Mouse (Mus musculus) right cerebral cortex, adult 2 months (tissue): ENCODE results near the gene Zgpat.
A peak's percentile ranks its signal among the peaks of the same experiment; 100 is the strongest.

Experiments
- DNase-seq, 2 experiments: peaks; one replicate each; pipeline ENCODE4 v3.0.0; 2021 to 2022; ENCODE audit warnings: low spot score in 2 of 2

The Zgpat gene

DNA sequence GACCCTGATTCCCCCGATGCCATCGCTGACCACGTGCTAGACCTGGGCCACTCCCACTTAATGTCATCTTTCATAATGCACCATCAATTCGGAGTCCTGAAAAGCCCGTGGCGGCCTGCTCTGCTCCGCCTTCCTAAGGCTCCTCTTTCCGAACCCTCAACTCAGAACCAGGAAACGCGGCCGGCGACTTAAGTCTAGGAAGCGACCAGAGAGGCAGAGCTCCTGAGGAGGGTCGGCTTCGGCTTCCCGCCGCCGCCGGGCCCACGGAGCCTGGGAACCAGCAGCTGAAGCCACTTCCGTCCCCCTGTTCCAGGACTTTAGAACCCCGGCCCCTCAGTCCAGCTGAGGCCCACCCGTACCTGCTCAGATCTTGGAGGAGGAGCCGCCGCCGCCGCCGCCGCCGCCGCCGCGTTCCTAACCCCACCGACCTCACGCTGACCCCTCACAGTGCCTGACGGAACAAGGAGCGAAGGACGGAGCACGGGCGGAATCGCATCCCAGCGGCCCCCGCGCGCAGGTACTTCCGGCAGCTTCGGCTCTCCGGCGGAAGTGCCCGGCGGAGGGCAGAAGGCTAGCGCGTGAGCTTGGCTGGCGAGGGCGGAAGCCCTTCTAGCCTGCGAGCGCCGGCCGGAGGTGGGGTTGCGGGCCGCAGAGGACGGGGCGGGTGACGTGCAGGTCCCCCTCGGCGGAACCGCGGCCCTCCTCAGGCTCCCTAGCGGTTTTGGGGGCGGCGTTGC is at the start of gene Zgpat, which contains the start of gene Arfrp1:
TSS of gene Zgpat (plus strand) at position 69 of the 737 bp plus-strand sequence.
TSS of gene Arfrp1 (minus strand) at position 545 of the 737 bp plus-strand sequence.
- peak; percentile 88 to 91 for DNase-seq

DNA sequence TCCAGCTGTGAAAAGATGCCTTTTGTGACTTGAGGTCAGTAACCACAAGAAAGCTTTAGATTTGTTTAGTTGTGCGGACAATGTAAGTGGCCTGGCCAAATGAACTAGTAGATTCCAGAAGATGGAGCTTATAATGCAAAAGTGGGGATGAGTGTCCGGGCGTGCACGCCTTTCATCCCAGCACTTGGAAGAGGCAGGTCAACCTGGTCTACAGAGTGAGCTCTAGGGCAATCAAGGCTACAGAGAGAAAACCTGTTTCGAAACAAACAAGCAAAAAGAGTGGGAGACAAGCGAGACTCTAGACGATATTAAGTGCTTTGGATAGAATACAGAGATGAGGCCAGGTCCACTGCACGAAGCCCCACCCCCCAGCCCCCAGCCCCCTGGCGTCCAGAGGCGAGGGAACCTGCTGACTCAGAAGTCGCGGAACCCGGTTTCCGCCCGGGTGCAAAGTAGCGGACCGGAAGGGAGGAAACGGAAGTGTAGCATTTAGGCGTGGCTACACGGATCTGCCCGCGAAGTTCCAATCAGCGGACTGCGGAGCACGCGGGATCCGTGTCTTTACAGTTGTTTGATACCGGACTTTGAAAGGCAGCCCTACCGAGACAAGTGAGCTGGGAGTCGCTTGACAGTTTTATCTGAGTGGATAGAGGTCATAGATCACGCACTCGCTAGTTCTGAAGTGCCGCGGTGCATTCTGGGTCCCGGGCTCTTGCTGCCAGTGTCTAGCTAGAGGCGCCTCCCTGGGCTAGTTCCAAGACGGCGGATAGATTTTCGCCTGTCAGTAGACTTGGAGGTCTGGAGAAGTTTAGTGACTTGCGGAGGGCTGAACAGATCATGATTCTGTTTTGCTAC is 45.3 kb upstream of the Zgpat start, which contains the start of gene Rtel1:
TSS of gene Rtel1 (plus strand) at position 492 of the 855 bp plus-strand sequence.
- DNase-seq, result peak; percentile 82 to 86

DNA sequence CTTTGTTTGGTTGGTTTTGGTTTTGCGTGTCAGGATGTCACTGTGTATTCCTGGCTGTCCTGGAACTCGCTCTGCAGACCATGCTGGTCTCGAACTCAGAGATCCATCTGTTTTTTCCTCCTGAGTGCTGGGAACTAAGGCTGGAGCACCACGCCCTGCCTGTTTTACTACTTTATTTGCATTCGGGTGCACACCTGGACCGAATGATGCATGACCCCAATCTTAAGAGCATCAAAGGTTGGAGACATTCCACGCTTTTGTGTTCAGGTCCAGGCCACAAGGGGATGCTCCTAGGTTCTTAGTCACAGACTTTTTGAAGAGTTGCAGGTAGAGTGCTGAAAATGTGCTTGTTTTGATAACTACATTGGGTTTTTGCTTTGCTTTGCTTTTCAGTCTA is 44.6 kb upstream of the Zgpat start:
- no peak for DNase-seq

DNA sequence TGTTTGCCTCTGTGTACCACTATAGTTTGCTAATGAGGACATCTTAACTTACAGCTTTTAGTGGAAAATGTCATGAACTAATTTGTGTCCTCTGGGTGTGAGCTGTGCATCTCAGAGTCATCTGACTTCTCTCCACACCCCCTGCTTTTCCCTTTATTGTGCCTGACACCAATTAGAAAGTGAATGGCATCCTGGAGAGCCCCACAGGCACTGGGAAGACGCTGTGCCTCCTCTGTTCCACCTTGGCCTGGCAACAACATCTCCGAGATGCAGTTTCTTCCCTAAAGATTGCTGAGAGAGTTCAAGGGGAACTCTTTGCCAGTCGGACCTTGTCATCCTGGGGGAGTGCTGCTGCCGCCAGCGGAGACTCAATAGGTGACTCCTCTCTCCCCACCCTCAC is 42.6 kb upstream of the Zgpat start:
- no peak for DNase-seq

DNA sequence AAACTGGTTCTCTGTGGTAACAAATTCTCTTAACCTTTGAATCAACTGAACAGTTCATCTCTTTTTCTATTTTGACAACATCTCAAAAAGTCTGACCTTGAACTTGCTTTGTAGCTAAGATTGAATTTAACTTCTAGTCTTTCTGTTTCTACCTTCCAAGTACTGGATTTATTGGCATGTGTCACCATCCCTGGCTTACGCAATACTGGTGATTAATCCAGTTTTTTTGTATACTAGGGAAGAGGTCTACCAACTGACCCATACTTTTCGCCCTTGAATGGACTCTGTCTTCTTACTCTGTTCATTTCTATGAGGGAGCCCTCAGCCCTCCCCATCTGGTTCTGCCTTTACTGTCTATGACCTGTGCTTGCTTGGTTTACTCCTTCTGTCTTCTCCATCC is 38.6 kb upstream of the Zgpat start:
- DNase-seq, result no peak

DNA sequence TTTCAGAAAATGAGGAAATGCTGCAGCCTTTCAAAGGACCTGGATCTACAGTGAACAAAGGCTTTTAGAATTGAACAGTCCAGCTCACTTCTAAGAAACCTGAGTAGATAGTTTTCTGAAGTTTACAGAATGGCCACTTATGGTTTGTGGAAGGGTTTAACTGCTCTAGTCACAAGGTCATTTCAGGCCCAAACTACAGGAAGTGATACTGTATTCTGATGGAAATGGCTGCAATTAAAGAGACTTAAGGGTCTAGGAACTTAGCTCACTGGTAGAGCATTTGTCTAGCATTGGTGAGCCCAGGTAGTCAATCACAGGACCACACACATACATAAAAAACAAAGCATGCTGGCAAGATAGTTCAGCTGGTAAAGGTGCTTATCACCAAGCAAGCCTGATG is 32.2 kb upstream of the Zgpat start:
- DNase-seq, result no peak

DNA sequence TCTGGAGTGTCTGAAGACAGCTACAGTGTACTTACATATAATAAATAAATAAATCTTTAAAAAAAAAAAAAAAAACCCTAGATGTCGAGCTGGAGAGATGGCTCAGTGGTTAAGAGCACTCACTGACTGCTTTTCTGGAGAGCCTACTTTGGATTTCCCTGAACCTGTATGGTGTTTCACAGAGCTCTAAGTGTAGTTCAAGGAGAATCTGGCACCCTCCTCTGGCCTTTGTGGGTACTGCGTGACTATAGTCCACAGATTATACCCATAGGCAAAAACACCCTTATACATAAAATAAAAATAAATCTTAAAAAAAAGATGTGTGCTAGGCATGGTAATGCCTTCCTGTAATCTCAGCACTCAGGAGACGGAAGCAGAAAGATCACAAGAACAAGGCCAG is 30.7 kb upstream of the Zgpat start:
- DNase-seq, result peak; percentile 80 to 93

DNA sequence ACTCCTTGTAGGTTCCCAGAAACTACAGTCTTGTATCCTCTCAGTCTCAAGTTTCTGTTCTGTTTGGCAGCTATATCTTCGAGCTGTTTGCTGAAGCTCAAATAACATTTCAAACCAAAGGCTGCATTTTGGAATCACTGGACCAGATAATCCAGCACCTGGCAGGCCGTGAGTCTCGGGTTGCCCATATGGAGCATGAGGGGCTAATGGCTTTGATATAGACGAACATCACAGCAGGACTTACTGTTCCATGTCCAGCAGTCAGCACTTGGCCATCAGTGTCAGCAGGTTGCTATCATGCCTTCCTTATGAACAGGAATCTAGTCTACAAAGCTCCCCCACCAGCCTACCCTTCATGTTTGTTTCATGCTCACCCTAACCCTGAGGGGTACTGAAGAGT is 24.3 kb upstream of the Zgpat start:
- DNase-seq, result no peak

DNA sequence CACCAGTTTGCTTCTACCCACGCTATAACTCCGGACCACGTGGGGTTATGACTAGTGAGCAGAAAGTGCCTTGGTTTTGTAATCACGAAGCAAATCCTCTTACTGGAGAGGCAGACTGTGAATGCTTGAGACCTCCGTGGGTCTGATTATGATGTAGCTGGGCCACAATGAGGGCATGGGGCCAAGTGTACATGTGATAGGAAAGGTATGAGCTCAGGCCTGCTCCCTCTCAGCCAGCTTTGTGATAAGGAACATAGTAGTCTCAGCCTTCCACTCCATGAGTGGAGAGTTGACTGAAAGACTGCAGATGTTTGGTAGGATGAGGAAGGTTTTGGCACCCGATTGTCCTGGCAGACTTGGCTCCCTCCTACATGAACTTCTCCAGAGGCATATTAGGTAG is 22.0 kb upstream of the Zgpat start:
- DNase-seq, result no peak

DNA sequence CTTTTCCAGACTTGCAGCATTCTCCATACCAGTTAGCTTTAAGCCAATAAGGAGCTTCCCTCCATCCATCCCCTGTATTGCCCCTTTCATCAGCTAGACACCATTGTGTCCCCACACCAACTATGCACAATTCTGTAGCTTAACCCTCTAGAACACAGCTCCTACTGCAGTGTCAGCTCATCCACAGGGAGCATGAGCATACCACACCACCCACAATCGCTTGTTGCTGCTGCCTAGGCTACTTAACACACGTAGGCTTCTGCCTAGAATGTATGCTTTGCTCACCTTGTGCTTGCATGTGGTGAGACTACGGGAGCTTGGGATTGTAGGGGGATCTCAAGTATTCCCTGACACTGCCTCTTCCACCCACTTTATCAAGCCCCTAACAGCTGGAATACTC is 7.9 kb upstream of the Zgpat start:
- no peak for DNase-seq

DNA sequence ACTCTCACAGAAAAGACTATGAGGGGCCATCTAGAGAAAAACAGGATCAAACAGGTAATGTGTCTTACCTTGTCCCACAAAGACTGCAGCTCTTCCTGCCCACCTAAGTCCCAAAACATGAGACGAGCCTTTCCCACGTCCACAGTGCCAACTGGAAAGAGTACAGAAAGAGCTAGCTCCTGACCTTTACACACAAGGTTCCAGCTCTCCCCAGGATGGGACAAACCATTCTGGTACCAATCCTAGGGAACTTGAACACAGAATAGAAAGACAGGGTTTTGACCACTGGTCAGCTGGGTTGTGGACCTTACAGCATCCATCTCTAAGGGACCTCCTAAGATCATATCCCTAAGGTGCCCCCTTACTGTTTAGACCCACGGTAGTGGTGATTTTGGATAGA is 782 bp upstream of the Zgpat start:
- no peak for DNase-seq

DNA sequence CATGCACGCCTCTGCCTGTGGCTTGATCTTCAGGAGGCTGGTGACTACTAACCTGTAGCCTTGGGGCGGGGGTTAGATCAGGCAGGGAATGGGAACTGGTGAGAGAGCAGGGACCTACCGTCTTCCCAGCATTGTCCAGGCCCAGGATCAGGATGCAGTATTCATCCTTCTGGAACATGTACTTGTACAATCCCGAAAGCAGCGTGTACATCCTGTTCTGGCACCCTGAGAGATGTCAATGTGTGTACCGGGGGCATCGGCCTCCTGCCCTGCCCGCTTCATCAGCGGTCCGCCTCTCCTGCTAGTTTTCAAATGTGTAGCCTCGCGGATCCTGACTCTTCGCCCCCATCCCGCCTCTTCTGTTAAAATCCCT is 255 bp upstream of the Zgpat start:
- no peak for DNase-seq

DNA sequence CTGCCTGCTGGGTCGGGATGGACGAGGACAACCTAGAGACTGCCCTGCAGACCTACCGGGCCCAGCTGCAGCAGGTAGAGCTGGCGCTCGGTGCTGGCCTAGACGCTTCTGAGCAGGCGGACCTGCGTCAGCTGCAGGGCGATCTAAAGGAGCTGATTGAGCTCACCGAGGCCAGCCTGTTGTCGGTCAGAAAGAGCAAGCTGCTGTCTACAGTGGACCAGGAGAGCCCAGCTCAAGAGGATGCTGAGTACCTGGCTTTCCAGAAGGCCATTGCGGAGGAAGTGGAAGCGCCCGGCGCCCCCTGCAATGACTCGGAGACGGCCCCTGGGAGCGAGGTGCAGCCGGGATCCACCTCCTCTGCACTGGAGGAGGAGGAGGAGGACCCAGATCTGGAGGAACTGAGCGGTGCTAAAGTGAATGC is 937 bp downstream of the Zgpat start:
- DNase-seq, result peak; percentile 26 to 40

DNA sequence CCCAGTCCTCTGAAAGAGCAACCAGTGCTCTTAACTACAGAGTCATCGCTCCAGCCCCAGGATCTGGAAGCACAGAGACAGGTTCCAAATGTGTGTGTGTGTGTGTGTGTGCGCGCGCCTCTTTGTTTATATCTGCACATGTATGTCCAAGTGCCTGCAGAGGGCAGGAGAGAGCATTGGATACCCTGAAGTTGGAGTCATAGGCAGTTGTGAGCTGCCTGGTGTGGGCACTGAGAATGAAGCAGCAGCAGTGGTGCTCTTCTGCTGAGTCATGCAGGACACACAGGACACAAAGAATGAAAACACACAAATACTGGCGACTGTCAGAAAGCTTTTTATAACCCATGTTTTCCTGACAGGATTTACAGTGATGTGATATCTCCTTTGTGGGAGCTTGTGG is 5.3 kb downstream of the Zgpat start:
- no peak for DNase-seq

DNA sequence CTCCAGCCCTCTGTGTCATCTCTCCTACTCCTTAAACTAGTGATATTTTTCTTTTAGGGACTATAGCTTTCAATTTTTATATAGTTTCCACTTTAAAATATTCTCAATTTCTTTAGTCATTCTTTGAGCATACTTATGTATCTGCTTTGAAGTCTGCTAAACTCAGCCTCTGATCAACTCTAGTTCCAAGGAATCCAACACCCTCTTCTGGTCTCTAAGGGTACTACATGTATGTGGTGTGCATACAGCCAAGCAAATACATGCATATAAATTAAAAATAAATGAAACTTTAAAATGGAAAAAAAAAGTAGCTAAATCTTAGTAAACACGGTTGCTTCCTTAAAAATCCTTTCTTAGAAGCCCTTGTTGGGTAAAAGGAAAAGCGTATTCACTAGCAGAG is 11.1 kb downstream of the Zgpat start:
- DNase-seq, result no peak

DNA sequence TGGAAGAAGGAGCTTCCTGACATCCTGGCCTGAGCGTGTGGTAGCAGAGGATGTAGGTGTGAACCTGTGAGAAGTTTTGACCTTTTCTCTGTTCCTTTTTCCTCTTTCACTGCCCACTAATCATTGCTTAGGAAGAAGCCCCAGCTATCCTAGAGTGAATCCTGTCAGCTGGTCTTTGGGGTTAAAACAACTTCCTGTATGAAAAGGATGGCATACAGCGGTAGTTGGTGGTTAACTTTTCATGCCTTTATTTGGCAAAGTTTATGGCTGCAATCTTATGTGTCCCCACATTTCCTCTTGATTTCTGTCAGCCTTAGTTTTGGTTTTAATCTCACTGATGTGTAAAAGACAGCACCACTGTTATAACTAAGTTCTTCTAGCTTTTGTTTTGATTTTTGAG is 12.5 kb downstream of the Zgpat start:
- DNase-seq, result no peak

DNA sequence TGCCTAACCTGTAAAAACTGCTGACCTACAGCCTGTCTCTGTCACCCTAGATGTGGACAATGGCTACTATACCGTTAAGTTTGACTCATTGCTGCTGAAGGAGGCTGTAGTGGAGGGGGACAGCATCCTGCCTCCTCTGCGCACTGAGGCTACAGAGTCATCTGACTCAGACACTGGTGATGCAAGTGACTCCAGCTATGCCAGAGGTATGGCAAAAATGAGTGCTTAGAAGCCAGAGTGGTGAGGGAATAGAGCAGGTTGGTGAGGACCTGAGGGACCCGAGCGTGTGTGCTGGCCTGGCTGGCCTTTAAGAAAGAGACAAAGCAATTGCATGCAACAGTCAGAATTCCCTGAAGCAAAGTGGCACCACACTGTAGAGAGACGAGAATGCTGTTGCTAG is 14.0 kb downstream of the Zgpat start:
- no peak for DNase-seq

DNA sequence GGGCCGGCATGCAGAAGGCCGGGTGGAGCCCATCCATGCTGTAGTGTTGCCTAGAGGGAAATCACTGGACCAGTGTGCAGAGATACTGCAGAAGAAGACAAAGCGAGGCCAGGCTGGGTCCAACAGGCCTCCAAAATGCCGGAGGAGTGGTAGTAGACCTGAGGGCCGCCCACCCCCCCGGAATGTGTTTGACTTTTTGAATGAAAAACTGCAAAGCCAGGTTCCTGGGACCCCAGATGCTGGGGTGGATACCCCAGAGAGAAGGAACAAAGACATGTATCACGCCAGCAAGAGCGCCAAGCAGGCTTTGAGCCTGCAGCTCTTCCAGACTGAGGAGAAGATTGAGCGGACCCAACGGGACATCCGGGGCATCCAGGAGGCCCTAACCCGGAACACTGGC is 15.1 kb downstream of the Zgpat start, which contains the start of gene Lime1:
TSS of gene Lime1 (plus strand) at position 301 of the 400 bp plus-strand sequence.
- DNase-seq, result no peak

DNA sequence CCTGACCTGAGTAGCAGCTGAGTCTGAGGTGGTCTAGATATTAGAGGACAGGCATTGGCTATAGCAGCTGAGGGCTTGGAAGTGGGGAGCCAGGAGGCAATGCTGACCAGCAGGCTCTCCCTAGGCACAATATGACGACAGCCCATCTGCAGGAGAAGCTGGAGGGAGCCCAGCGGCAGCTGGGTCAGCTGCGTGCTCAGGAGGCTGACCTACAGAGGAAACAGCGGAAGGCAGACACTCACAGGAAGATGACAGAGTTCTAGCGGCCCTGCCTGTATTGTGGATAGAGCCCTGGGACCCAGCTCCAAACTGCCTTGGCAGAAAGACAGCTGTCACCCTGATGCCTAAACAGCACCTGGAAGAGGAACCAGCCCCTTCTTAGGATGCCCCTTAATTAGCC is 15.5 kb downstream of the Zgpat start:
- DNase-seq, result no peak

DNA sequence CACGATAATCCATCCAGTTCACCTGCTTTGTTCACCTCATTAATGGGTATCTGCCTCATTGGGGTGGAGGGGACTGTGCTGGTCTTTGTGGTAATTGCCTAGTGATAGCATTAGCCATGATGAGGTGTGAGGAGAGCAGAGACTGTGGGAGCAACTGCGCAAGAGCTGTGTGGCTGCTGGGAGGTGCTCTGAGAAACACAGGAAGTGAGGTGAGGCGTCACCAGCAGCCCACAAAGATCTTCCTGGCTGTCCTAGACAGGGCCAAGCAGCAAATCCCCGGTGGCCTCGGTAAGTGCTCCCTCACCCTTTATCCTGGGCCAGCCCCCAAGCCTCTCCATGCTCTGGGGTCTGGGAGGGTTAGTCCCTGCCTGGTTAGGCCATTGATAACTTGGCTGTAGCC is 16.4 kb downstream of the Zgpat start:
- no peak for DNase-seq

DNA sequence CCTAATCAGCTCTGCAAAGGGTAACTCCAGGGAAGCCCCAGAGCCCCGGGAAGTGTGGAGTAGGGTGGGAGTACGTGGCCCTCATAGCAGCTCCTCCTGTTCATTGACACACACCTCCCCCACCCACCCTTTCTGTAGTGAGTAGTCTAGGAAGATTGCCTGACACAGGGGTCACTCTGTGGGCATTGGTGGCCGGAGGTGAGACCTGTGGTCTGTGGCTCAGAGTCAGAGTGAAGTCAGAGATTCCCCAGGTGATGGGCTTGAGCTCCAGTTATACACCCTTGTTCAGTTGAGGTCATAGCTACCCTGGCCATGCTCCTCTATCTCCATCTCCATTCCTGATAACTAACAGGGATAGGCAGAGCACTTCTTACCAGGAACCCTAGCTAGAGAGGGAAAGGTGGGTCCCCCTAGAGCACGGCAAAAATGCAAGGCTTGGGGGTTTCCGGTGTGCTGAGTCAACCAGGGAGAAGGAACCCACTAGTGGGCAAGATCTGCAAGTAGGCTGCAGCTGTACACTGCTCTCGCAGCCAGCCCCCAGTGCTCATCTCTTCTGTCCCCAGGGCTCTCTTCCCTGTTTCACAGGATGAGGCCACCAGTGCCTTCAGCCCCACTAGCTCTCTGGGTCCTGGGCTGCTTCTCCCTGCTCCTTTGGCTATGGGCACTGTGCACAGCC is 17.0 kb downstream of the Zgpat start:
- no peak for DNase-seq

DNA sequence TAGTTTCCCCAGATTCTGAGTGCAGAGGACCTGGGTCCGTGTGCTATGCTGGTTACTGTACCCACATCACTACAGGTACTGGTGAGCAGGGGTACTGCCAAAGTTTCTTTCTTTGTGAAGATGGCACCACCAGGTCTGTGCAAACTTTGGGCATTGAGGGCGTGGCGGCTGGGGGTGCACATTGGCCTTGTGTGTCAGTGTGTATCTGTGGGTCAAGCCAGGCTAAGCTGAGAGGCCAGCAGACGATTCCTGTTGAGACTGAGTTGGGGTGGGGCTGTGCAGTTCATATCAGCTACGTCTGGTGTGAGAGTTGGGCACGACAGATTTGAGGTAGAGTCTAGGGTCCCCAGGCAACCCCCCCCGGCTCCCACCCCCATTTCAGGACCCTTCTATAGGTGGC is 19.7 kb downstream of the Zgpat start:
- no peak for DNase-seq
